Comparison of ENCODE assay signal across 8 mouse cellular contexts in genomic region chr5:132229644-132230357, GRCm38 (mm10).
DNase-seq lines count a peak whose midpoint lies in the region; ATAC-seq lines count a peak whose summit lies in the region.

No protein-coding gene starts in this region.

- WGBS in hindbrain, embryonic 13.5 days = 15% methylated on average over 8 of the region's 8 CpGs

- no peak overlapping the region for H3K4me2 ChIP-seq in hindbrain, embryonic 13.5 days

- no peak overlapping the region for H3K9ac ChIP-seq in hindbrain, embryonic 13.5 days

- peaks cover 37% of the 10 kb centered on the region for H3K4me1 ChIP-seq in hindbrain, embryonic 13.5 days (replicated peaks)

- no peaks in the 10 kb centered on the region for H3K9me3 ChIP-seq in hindbrain, embryonic 13.5 days

- 0 out of 2 replicates have a peak overlapping the region, but pooled peaks have one; percentile 10 for H3K27ac ChIP-seq in hindbrain, embryonic 13.5 days

- ATAC-seq in hindbrain, embryonic 13.5 days (ENCODE audit: low FRiP score) = peak; percentile 79

- H3K27me3 ChIP-seq in hindbrain, embryonic 13.5 days = no peaks in the 10 kb centered on the region

- peak; percentile 86 for DNase-seq in Muller cell, postnatal 12 days (ENCODE audit: inconsistent ontology term)
- peak; percentile 62 to 76 for DNase-seq in cerebellum, postnatal 25 days
- peak; percentile 24 to 37 for DNase-seq in frontal cortex, postnatal 25 days (ENCODE audit: low spot score in 2 of 2)
- peak; percentile 68 to 89 for DNase-seq in layer of hippocampus, postnatal 14 days (ENCODE audit: low spot score in 2 of 2)
- DNase-seq in lung, postnatal 36 days = peak; percentile 30
- peak; percentile 51 for DNase-seq in right cerebral cortex, postnatal 14 days
- no peak for DNase-seq in urinary bladder, adult 2 months (ENCODE audit: low spot score)

- no peaks in the 10 kb centered on the region for H3K36me3 ChIP-seq in hindbrain, embryonic 13.5 days

- H3K4me3 ChIP-seq in hindbrain, embryonic 13.5 days = no peak overlapping the region
